Mouse (Mus musculus): Measurements from ENCODE around the gene Arnt2. TPM values are rescaled to one million over a fixed set of nuclear protein-coding genes. Genes with fewer than 3 reads are reported as not detected.

The Arnt2 gene
- polyA plus RNA-seq, 1 experiment from 2014 or later = 18.5 TPM

GRCm38 (mm10) chr7:84256245-84256644 lies 153.7 kb downstream of the Arnt2 start:
- Histone ChIP-seq H3K4me1 (ENCODE audit: control insufficient read depth, insufficient read depth, low read length) (no peaks in the 10 kb centered on the region), H3K27me3 (ENCODE audit: control insufficient read depth, insufficient read depth, low read length) (no peaks in the 10 kb centered on the region), H3K9ac (replicated peaks; ENCODE audit: low read length) (no peak overlapping the region), H3K36me3 (replicated peaks; ENCODE audit: control insufficient read depth, insufficient read depth, low read depth, low read length) (no peaks in the 10 kb centered on the region; the same call in 1 of the 2 replicates), H3K4me2 (ENCODE audit: low read depth, low read length) (no peak overlapping the region), H3K4me3 (ENCODE audit: low read depth, low read length) (no peak overlapping the region), H3K9me3 (replicated peaks; ENCODE audit: control insufficient read depth, low read length) (no peaks in the 10 kb centered on the region), H3K27ac (replicated peaks; ENCODE audit: low read depth, low read length) (no peak overlapping the region)
- 37% methylated on average over 1 of the region's 1 CpGs for WGBS
- ATAC-seq (replicated peaks; ENCODE audit: insufficient number of reproducible peaks, low FRiP score, low TSS enrichment, low read depth) (no peak), DNase-seq (ENCODE audit: low spot score) (no peak)

DNA sequence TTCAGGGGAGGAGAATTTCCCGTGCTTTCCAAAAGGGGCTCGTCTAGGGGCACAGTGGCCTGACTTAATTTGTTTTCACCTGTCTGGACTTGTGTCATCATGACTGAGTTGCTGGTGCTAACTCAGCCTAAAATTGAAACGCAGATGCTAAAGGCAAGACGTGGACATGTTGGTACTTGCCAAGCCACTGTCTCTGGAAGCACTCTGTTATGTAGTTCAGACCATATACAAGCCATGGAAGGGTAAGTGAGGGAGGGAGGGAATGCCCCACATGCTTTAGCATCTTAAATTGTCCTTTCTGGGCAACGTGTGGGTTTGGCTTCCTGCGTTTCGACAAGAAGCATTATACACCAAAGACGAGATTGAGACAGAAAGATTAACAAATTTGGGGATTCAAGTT lies 155.1 kb downstream of the Arnt2 start:
- H3K4me3 ChIP-seq (ENCODE audit: low read depth, low read length) = no peak overlapping the region
- no peak overlapping the region for H3K4me2 ChIP-seq (ENCODE audit: low read depth, low read length)
- no peaks in the 10 kb centered on the region for H3K4me1 ChIP-seq (ENCODE audit: control insufficient read depth, insufficient read depth, low read length)
- H3K27me3 ChIP-seq (ENCODE audit: control insufficient read depth, insufficient read depth, low read length) = no peaks in the 10 kb centered on the region
- WGBS = 78% methylated on average over 8 of the region's 8 CpGs
- ATAC-seq (replicated peaks; ENCODE audit: insufficient number of reproducible peaks, low FRiP score, low TSS enrichment, low read depth) (no peak), DNase-seq (ENCODE audit: low spot score) (peak; percentile 5)
- no peak overlapping the region for H3K9ac ChIP-seq (replicated peaks; ENCODE audit: low read length)
- H3K27ac ChIP-seq (replicated peaks; ENCODE audit: low read depth, low read length) = no peak overlapping the region
- H3K9me3 ChIP-seq (replicated peaks; ENCODE audit: control insufficient read depth, low read length) = no peaks in the 10 kb centered on the region
- H3K36me3 ChIP-seq (replicated peaks; ENCODE audit: control insufficient read depth, insufficient read depth, low read depth, low read length) = no peaks in the 10 kb centered on the region; the same call in 1 of the 2 replicates

DNA sequence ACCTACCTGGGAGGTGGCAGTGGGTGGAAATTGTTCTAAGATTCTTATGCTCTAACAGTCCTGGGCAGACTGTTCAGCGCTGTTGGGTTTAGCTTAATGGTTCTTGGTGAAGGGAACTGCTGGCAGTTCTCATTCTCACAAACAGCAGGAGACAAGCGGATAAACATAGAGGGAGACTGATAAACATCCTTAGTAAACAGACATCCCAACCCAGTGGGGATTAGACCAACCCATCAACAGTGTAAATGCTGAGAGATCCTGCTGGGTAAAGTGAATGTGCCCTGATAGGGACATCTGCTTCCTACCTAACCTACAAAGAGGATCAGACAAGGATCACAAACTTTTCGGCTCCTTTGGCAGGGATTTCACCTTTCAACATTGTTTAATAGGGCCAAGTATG lies 155.7 kb downstream of the Arnt2 start:
- ATAC-seq (replicated peaks; ENCODE audit: insufficient number of reproducible peaks, low FRiP score, low TSS enrichment, low read depth) (no peak), DNase-seq (ENCODE audit: low spot score) (no peak)

GRCm38 (mm10) chr7:84251667-84252066 lies 158.3 kb downstream of the Arnt2 start:
- H3K36me3 ChIP-seq (replicated peaks; ENCODE audit: control insufficient read depth, insufficient read depth, low read depth, low read length) = no peaks in the 10 kb centered on the region; the same call in 1 of the 2 replicates
- H3K4me2 ChIP-seq (ENCODE audit: low read depth, low read length) = no peak overlapping the region
- H3K9me3 ChIP-seq (replicated peaks; ENCODE audit: control insufficient read depth, low read length) = no peaks in the 10 kb centered on the region
- H3K4me1 ChIP-seq (ENCODE audit: control insufficient read depth, insufficient read depth, low read length) = no peaks in the 10 kb centered on the region
- 93% methylated on average over 2 of the region's 2 CpGs for WGBS
- no peaks in the 10 kb centered on the region for H3K27me3 ChIP-seq (ENCODE audit: control insufficient read depth, insufficient read depth, low read length)
- no peak for DNase-seq (ENCODE audit: low spot score)
- ATAC-seq (replicated peaks; ENCODE audit: insufficient number of reproducible peaks, low FRiP score, low TSS enrichment, low read depth) = no peak
- no peak overlapping the region for H3K4me3 ChIP-seq (ENCODE audit: low read depth, low read length)
- no peak overlapping the region for H3K27ac ChIP-seq (replicated peaks; ENCODE audit: low read depth, low read length)
- H3K9ac ChIP-seq (replicated peaks; ENCODE audit: low read length) = no peak overlapping the region

More for the DNA sequence above, 155.7 kb downstream of the Arnt2 start:
- WGBS = 60% methylated on average over 3 of the region's 3 CpGs
- Histone ChIP-seq H3K4me3 (ENCODE audit: low read depth, low read length) (no peak overlapping the region), H3K27ac (replicated peaks; ENCODE audit: low read depth, low read length) (no peak overlapping the region), H3K9ac (replicated peaks; ENCODE audit: low read length) (no peak overlapping the region), H3K4me1 (ENCODE audit: control insufficient read depth, insufficient read depth, low read length) (no peaks in the 10 kb centered on the region), H3K36me3 (replicated peaks; ENCODE audit: control insufficient read depth, insufficient read depth, low read depth, low read length) (no peaks in the 10 kb centered on the region; the same call in 1 of the 2 replicates), H3K9me3 (replicated peaks; ENCODE audit: control insufficient read depth, low read length) (no peaks in the 10 kb centered on the region), H3K27me3 (ENCODE audit: control insufficient read depth, insufficient read depth, low read length) (no peaks in the 10 kb centered on the region), H3K4me2 (ENCODE audit: low read depth, low read length) (no peak overlapping the region)

DNA sequence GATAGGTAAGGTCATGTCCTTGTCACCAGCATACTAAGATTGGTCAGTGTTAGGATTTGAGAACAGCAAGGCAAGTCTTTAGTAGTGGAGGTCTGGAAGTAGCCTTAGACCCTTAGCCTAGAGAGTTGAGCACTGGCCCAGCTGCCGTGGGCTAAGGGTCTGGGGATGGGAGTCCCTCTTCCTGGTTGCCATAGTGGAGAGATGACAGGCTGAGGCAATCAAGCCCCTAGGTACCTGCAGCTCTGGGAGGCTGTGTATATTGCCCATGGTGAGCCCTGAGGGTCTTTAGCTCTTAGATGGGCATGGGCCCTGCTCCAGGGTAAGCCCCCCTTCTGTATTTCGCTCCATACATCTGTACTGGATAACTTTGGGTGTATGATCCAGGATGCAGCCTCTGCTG lies 159.2 kb downstream of the Arnt2 start:
- H3K9ac ChIP-seq (replicated peaks; ENCODE audit: low read length) = no peak overlapping the region
- H3K4me1 ChIP-seq (ENCODE audit: control insufficient read depth, insufficient read depth, low read length) = no peaks in the 10 kb centered on the region
- 88% methylated on average over 2 of the region's 2 CpGs for WGBS
- H3K27ac ChIP-seq (replicated peaks; ENCODE audit: low read depth, low read length) = no peak overlapping the region
- ATAC-seq (replicated peaks; ENCODE audit: insufficient number of reproducible peaks, low FRiP score, low TSS enrichment, low read depth) (no peak), DNase-seq (ENCODE audit: low spot score) (no peak)
- no peaks in the 10 kb centered on the region for H3K9me3 ChIP-seq (replicated peaks; ENCODE audit: control insufficient read depth, low read length)
- H3K36me3 ChIP-seq (replicated peaks; ENCODE audit: control insufficient read depth, insufficient read depth, low read depth, low read length) = no peaks in the 10 kb centered on the region; the same call in 1 of the 2 replicates
- H3K4me3 ChIP-seq (ENCODE audit: low read depth, low read length) = no peak overlapping the region
- no peak overlapping the region for H3K4me2 ChIP-seq (ENCODE audit: low read depth, low read length)
- H3K27me3 ChIP-seq (ENCODE audit: control insufficient read depth, insufficient read depth, low read length) = no peaks in the 10 kb centered on the region

DNA sequence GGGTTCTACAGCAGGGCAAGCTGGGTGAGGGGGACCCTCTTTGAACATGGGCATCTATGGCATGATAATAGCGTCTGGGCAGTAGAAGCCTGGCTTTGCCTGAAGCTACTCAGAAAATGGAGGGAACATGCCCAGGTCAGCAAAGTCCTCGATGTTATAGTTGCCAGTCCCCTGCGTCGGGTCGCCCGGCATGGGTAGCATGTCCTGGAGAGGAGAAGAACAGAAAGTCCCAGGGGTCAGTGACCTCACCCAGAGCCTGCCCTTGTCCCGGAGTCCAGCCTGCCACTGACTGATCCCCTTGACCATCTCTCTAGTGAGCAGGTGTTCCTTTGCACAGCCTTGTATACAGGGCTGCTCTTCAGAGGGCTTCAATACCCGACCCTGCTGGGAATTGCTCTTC lies 160.0 kb downstream of the Arnt2 start:
- no peaks in the 10 kb centered on the region for H3K4me1 ChIP-seq (ENCODE audit: control insufficient read depth, insufficient read depth, low read length)
- H3K9me3 ChIP-seq (replicated peaks; ENCODE audit: control insufficient read depth, low read length) = no peaks in the 10 kb centered on the region
- no peak overlapping the region for H3K4me3 ChIP-seq (ENCODE audit: low read depth, low read length)
- no peak overlapping the region for H3K9ac ChIP-seq (replicated peaks; ENCODE audit: low read length)
- H3K36me3 ChIP-seq (replicated peaks; ENCODE audit: control insufficient read depth, insufficient read depth, low read depth, low read length) = no peaks in the 10 kb centered on the region; the same call in 1 of the 2 replicates
- DNase-seq (ENCODE audit: low spot score) (no peak), ATAC-seq (replicated peaks; ENCODE audit: insufficient number of reproducible peaks, low FRiP score, low TSS enrichment, low read depth) (no peak)
- no peak overlapping the region for H3K27ac ChIP-seq (replicated peaks; ENCODE audit: low read depth, low read length)
- WGBS = 84% methylated on average over 8 of the region's 8 CpGs
- H3K4me2 ChIP-seq (ENCODE audit: low read depth, low read length) = no peak overlapping the region
- no peaks in the 10 kb centered on the region for H3K27me3 ChIP-seq (ENCODE audit: control insufficient read depth, insufficient read depth, low read length)

GRCm38 (mm10) chr7:84249381-84249780 lies 160.6 kb downstream of the Arnt2 start:
- H3K9ac ChIP-seq (replicated peaks; ENCODE audit: low read length) = no peak overlapping the region
- DNase-seq (ENCODE audit: low spot score) = no peak
- no peak overlapping the region for H3K27ac ChIP-seq (replicated peaks; ENCODE audit: low read depth, low read length)
- H3K36me3 ChIP-seq (replicated peaks; ENCODE audit: control insufficient read depth, insufficient read depth, low read depth, low read length) = no peaks in the 10 kb centered on the region; the same call in 1 of the 2 replicates
- H3K9me3 ChIP-seq (replicated peaks; ENCODE audit: control insufficient read depth, low read length) = no peaks in the 10 kb centered on the region
- no peak overlapping the region for H3K4me3 ChIP-seq (ENCODE audit: low read depth, low read length)
- WGBS = 53% methylated on average over 7 of the region's 7 CpGs
- no peak overlapping the region for H3K4me2 ChIP-seq (ENCODE audit: low read depth, low read length)
- ATAC-seq (replicated peaks; ENCODE audit: insufficient number of reproducible peaks, low FRiP score, low TSS enrichment, low read depth) = no peak
- H3K4me1 ChIP-seq (ENCODE audit: control insufficient read depth, insufficient read depth, low read length) = no peaks in the 10 kb centered on the region
- H3K27me3 ChIP-seq (ENCODE audit: control insufficient read depth, insufficient read depth, low read length) = no peaks in the 10 kb centered on the region

- Histone ChIP-seq H3K9ac (replicated peaks; ENCODE audit: low read length) (no peak overlapping the region; the same call in 1 of the 2 replicates), H3K27me3 (ENCODE audit: control insufficient read depth, insufficient read depth, low read length) (no peaks in the 10 kb centered on the region), H3K4me1 (ENCODE audit: control insufficient read depth, insufficient read depth, low read length) (no peaks in the 10 kb centered on the region), H3K4me3 (ENCODE audit: low read depth, low read length) (no peak overlapping the region), H3K36me3 (replicated peaks; ENCODE audit: control insufficient read depth, insufficient read depth, low read depth, low read length) (no peaks in the 10 kb centered on the region; the same call in 1 of the 2 replicates), H3K4me2 (ENCODE audit: low read depth, low read length) (no peak overlapping the region; the same call in 1 of the 2 replicates), H3K9me3 (replicated peaks; ENCODE audit: control insufficient read depth, low read length) (no peaks in the 10 kb centered on the region), H3K27ac (replicated peaks; ENCODE audit: low read depth, low read length) (no peak overlapping the region)
- 43% methylated on average over 3 of the region's 3 CpGs for WGBS
- ATAC-seq (replicated peaks; ENCODE audit: insufficient number of reproducible peaks, low FRiP score, low TSS enrichment, low read depth) (no peak), DNase-seq (ENCODE audit: low spot score) (no peak)
Measured at GRCm38 (mm10) chr7:84247960-84248665, 161.9 kb downstream of the Arnt2 start.
